ENCODE assay signal across 8 mouse cellular contexts in the genomic region with DNA sequence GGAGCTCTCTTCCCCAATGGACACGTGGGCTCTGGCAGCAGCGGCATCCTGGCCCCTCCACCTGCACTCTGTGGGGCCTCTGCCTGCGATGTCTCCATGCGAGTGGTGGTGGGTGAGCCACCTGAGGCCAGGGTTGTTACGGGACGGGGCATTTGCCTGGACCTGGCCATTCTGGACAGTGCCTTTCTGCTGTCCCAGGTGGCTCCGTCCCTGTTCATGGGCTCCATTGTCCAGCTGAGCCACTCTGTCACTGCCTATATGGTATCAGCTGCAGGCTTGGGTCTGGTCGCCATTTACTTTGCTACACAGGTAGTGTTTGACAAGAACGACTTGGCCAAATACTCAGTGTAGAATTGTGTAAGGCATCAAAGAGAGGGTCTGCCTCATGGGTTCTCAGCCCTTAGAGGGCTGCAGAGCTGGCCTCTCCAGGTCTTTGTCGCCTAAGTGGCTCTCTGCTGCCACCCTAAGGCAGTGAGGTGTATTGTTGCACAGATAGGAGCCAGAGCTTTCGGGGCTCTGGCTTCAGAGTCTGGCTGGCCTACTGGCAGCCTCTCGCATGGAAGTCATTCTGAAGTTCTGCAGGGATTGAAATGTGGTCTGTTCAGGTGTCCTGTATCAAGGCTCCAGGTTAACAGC. TPM values are rescaled to one million over a fixed set of nuclear protein-coding genes. Genes with fewer than 3 reads are reported as not detected.
DNase-seq lines count a peak whose midpoint lies in the region; ATAC-seq and TF ChIP-seq lines count a peak whose summit lies in the region.

No protein-coding gene starts in this region.

- H3K27me3 ChIP-seq in G1E (ENCODE audit: insufficient read depth, low read length): peaks cover 38% of the 10 kb centered on the region
- no peaks in the 10 kb centered on the region for H3K27me3 ChIP-seq in forebrain, embryonic 15.5 days
- no peaks in the 10 kb centered on the region for H3K27me3 ChIP-seq in hindbrain, embryonic 15.5 days

- peak; percentile 70 for ATAC-seq in G1E (ENCODE audit: extremely low read depth, insufficient number of reproducible peaks, low FRiP score, poor library complexity, severe bottlenecking)
- 0 out of 2 replicates have a peak, but pooled peaks have one; percentile 49 for ATAC-seq in cerebellum, adult (ENCODE audit: insufficient number of reproducible peaks, low FRiP score, low TSS enrichment)
- ATAC-seq in forebrain, embryonic 15.5 days (replicated peaks): peak; percentile 61
- ATAC-seq in hindbrain, embryonic 15.5 days (ENCODE audit: low FRiP score, low read depth): peak; percentile 65

- DNase-seq in G1E (ENCODE audit: low spot score): peak; percentile 76
- DNase-seq in layer of hippocampus, postnatal 25 days (ENCODE audit: extremely low spot score in 1 of 2, low spot score in 1 of 2): peak; percentile 54 to 80
- peak; percentile 83 for DNase-seq in lung, postnatal 10 days
- DNase-seq in right cerebral cortex, adult 2 months (ENCODE audit: low spot score in 2 of 2): peak; percentile 78 to 82
- peak; percentile 79 for DNase-seq in urinary bladder, postnatal 14 days (ENCODE audit: low spot score)

- H3K4me1 ChIP-seq in G1E (ENCODE audit: insufficient read depth, low read depth, low read length): peaks cover 60% of the 10 kb centered on the region
- H3K4me1 ChIP-seq in forebrain, embryonic 15.5 days: no peaks in the 10 kb centered on the region
- H3K4me1 ChIP-seq in hindbrain, embryonic 15.5 days (replicated peaks): no peaks in the 10 kb centered on the region

- H3K9me3 ChIP-seq in G1E (replicated peaks): no peaks in the 10 kb centered on the region
- no peaks in the 10 kb centered on the region for H3K9me3 ChIP-seq in forebrain, embryonic 15.5 days
- H3K9me3 ChIP-seq in hindbrain, embryonic 15.5 days: no peaks in the 10 kb centered on the region

- no peak overlapping the region for H3K9ac ChIP-seq in forebrain, embryonic 15.5 days (replicated peaks)
- no peak overlapping the region for H3K9ac ChIP-seq in hindbrain, embryonic 15.5 days

- TF ChIP-seq CTCF in G1E (IDR thresholded peaks at IDR 0.05; ENCODE audit: low read depth, low read length): peak; percentile 86

- 0 out of 2 replicates have a peak overlapping the region, but pooled peaks have one; percentile 28 for H3K4me3 ChIP-seq in G1E (ENCODE audit: low read depth, low read length)
- H3K4me3 ChIP-seq in forebrain, embryonic 15.5 days: no peak overlapping the region
- no peak overlapping the region for H3K4me3 ChIP-seq in hindbrain, embryonic 15.5 days

- H3K4me2 ChIP-seq in forebrain, embryonic 15.5 days (replicated peaks): no peak overlapping the region
- H3K4me2 ChIP-seq in hindbrain, embryonic 15.5 days: no peak overlapping the region

- 47% methylated on average over 12 of the region's 12 CpGs for WGBS in forebrain, embryonic 15.5 days
- 53% methylated on average over 12 of the region's 12 CpGs for WGBS in hindbrain, embryonic 15.5 days

- H3K27ac ChIP-seq in forebrain, embryonic 15.5 days (replicated peaks): no peak overlapping the region
- H3K27ac ChIP-seq in hindbrain, embryonic 15.5 days (replicated peaks): no peak overlapping the region

- peaks cover 73% of the 10 kb centered on the region for H3K36me3 ChIP-seq in G1E (replicated peaks)
- H3K36me3 ChIP-seq in forebrain, embryonic 15.5 days: no peaks in the 10 kb centered on the region
- H3K36me3 ChIP-seq in hindbrain, embryonic 15.5 days: no peaks in the 10 kb centered on the region

RNA-seq across cellular contexts. Expression of gene Slc45a3, which starts 18.7 kb away (rescaled TPM):
- total RNA-seq in G1E (2014; fragmentation: Nextera tagmentation) (36.9 and 48.1 TPM in 2 replicates), G1E (2017) (51.4 and 56.6 TPM in 2 replicates)
- 12.3 and 14.4 TPM in 2 replicates for polyA plus RNA-seq in G1E (2012)
- polyA plus RNA-seq in forebrain, embryonic 15.5 days (2015; fragmentation: Nextera tagmentation; extraction: Ambion mirVana): 1.8 and 2.4 TPM in 2 replicates
- 0.74 and 4.7 TPM in 2 replicates for polyA plus RNA-seq in hindbrain, embryonic 15.5 days (2015; fragmentation: Nextera tagmentation; extraction: Ambion mirVana)
- 1 to 10 TPM; 2.4 TPM for total RNA-seq in layer of hippocampus, postnatal 25 days (2021)

RNA-seq across cellular contexts. Expression of gene Elk4, which starts 25.9 kb away (rescaled TPM):
- total RNA-seq in G1E (2014; fragmentation: Nextera tagmentation): 166 and 187 TPM in 2 replicates
- 67.4 and 83.2 TPM in 2 replicates for total RNA-seq in G1E (2017)
- polyA plus RNA-seq in G1E (2012): 4.1 and 5.1 TPM in 2 replicates
- polyA plus RNA-seq in forebrain, embryonic 15.5 days (2015; fragmentation: Nextera tagmentation; extraction: Ambion mirVana): 12.0 and 14.6 TPM in 2 replicates
- polyA plus RNA-seq in hindbrain, embryonic 15.5 days (2015; fragmentation: Nextera tagmentation; extraction: Ambion mirVana): 11.4 and 11.5 TPM in 2 replicates
- total RNA-seq in layer of hippocampus, postnatal 25 days (2021): 10 to 100 TPM; 51.8 to 60.4 TPM
